Mouse (Mus musculus) midbrain, embryonic 14.5 days (tissue): ENCODE measurements around the gene Xaf1. TPM values are rescaled to one million over a fixed set of nuclear protein-coding genes. Genes with fewer than 3 reads are reported as not detected.

Experiments
- ATAC-seq: fragments of 200-750 bp; cut with Nextera tagmentation; 2 replicates; pipeline ENCODE4 v1.8.0; 2017; ENCODE audit warnings: moderate number of reproducible peaks, moderate library complexity; ENCODE audit not compliant: low FRiP score, low TSS enrichment
- DNase-seq: peaks from one replicate; pipeline ENCODE4 v3.0.0-alpha.2; 2015
- H3K27ac ChIP-seq: fragments of 300-500 bp; sonication (generic); replicated peaks from 2 replicates; pipeline ENCODE4 v1.5.1; 2014; ENCODE audit warnings: mild to moderate bottlenecking, low read depth, low read length, moderate library complexity
- H3K27me3 ChIP-seq: fragments of 300-500 bp; sonication (generic); 2 replicates; pipeline ENCODE4 v1.6.1; 2014; ENCODE audit warnings: low read length, control low read depth, mixed read lengths; ENCODE audit not compliant: control insufficient read depth, insufficient read depth
- H3K36me3 ChIP-seq: fragments of 300-500 bp; sonication (generic); 2 replicates; pipeline ENCODE4 v1.6.1; 2014; ENCODE audit warnings: low read length, control low read depth; ENCODE audit not compliant: control insufficient read depth, insufficient read depth
- H3K4me1 ChIP-seq: fragments of 300-500 bp; sonication (generic); 2 replicates; pipeline ENCODE4 v1.6.1; 2014; ENCODE audit warnings: mild to moderate bottlenecking, antibody characterized with exemption, low read length, control low read depth; ENCODE audit not compliant: control insufficient read depth, insufficient read depth
- H3K4me2 ChIP-seq: fragments of 300-500 bp; sonication (generic); 2 replicates; pipeline ENCODE4 v1.6.1; 2014; ENCODE audit warnings: mild to moderate bottlenecking, low read length, moderate library complexity
- H3K4me3 ChIP-seq: fragments of 300-500 bp; sonication (generic); replicated peaks from 2 replicates; pipeline ENCODE4 v1.5.1; 2014; ENCODE audit warnings: low read depth, low read length
- H3K9ac ChIP-seq: fragments of 300-500 bp; sonication (generic); replicated peaks from 2 replicates; pipeline ENCODE4 v1.6.1; 2014; ENCODE audit warnings: mild to moderate bottlenecking, low read length, moderate library complexity
- H3K9me3 ChIP-seq: fragments of 300-500 bp; sonication (generic); 2 replicates; pipeline ENCODE4 v1.6.1; 2016; ENCODE audit warnings: low read length, control low read depth, mixed read lengths; ENCODE audit not compliant: control insufficient read depth
- WGBS: fragments of 180-500 bp; shearing (Covaris S2); extraction: QIAGEN DNeasy Blood & Tissue Kit; methylation state at CpG from one replicate; pipeline ENCODE4 v1.1.7; 2014; 5-methylcytosine and 5-hydroxymethylcytosine counted together
- polyA plus RNA-seq: library from polyadenylated mRNA; unstranded; fragments of >200 nt; fragmentation: Nextera tagmentation; extraction: Ambion mirVana; gene quantifications from 2 replicates; pipeline ENCODE4 v1.2.1, GENCODE M21; 2014

Gene Xaf1
- polyA plus RNA-seq, 1 experiment from 2014 or later, result 3.3 TPM

DNA sequence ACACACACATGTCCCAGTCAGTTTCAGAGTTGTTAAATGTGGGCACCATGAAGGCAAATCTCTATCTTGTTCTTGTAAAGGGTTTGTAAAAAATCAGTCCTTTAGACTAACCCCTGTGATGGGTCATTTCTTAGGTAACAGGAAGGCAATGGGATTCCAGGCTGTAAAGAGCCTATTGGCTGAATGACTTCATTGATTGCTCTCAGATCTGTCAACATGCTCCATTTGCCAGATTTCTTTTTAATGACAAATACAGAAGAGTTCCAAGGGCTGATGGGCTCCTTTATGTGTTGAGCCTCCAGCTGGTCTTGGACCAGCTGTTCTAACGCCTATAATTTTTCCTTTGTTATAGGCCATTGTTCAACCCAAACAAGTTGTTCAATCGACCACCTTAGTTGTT, 8.3 kb upstream of the Xaf1 start:
- no peaks in the 10 kb centered on the region for H3K36me3 ChIP-seq
- H3K27me3 ChIP-seq, result no peaks in the 10 kb centered on the region
- H3K9me3 ChIP-seq, result no peaks in the 10 kb centered on the region
- no peak overlapping the region for H3K27ac ChIP-seq
- no peak for DNase-seq
- H3K4me2 ChIP-seq, result no peak overlapping the region
- no peak overlapping the region for H3K4me3 ChIP-seq
- 85% methylated on average over 2 of the region's 2 CpGs for WGBS
- no peaks in the 10 kb centered on the region for H3K4me1 ChIP-seq
- no peak for ATAC-seq
- no peak overlapping the region for H3K9ac ChIP-seq

DNA sequence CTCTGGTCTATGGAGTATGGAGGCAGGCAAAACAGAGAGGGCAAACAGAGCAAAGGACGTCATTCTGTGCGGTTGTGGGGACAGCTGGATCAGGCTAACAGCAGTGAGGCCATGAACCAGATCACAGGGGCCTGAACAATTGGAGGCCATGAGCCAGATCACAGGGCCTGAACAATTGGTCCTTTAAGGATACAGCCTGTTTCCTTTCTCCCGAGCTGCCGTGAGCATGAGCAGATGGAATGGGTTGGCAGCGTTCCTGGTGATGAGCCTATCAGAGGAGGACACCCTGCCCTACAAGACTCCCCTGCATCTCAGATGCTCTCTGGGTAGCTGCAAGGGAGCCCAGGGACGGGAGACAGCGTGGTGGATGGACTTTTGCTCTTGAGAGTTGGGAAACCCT, 801 bp downstream of the Xaf1 start:
- 76% methylated on average over 7 of the region's 7 CpGs for WGBS
- no peak overlapping the region for H3K4me2 ChIP-seq
- DNase-seq (no peak), ATAC-seq (no peak)
- no peaks in the 10 kb centered on the region for H3K27me3 ChIP-seq
- H3K9ac ChIP-seq, result no peak overlapping the region
- no peak overlapping the region for H3K27ac ChIP-seq
- no peaks in the 10 kb centered on the region for H3K9me3 ChIP-seq
- no peaks in the 10 kb centered on the region for H3K36me3 ChIP-seq
- H3K4me3 ChIP-seq, result no peak overlapping the region
- H3K4me1 ChIP-seq, result no peaks in the 10 kb centered on the region

DNA sequence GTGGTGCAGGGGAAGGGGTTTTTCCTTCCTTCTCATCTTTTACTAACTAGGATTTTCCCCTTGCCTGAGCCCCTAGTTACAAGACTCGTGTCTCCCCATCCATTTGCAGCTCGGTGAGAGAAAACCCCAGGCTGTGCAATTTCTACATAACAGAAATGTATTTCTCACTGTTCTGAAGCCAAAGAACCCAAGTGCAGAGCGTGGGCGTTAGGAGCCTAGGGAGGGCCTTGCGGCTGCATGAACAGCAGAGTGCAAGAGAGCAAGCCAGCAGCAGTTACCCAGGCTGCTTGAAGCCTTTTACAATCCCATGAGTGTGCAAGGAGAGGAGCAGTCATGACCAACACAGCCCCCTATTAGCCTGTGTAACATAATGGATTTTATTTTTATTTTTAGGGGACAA, 6.0 kb downstream of the Xaf1 start:
- Histone ChIP-seq H3K36me3 (no peaks in the 10 kb centered on the region), H3K27ac (no peak overlapping the region), H3K4me1 (no peaks in the 10 kb centered on the region), H3K9ac (no peak overlapping the region), H3K9me3 (no peaks in the 10 kb centered on the region), H3K27me3 (no peaks in the 10 kb centered on the region), H3K4me2 (no peak overlapping the region), H3K4me3 (no peak overlapping the region)
- DNase-seq (no peak), ATAC-seq (no peak)
- 87% methylated on average over 5 of the region's 5 CpGs for WGBS

DNA sequence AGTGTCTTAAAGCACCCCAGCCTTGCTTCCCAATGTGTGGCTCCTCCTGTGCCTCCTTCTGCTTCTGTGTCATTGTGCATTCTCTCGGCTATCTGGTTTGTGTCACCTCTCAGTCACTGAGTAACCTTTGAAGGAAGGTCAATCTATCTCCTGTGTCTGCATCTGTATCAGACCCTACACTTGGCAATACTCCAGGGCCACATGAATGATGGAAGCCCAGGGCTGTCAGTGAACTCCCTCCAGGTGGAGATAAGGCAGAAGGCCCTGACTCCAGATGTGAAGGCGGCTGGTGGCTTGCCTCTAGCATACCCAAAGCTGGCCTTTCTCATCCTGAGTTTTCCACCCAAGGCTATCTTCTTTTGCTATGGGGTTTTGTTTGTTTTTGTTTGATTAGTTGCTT, 7.6 kb downstream of the Xaf1 start:
- Histone ChIP-seq H3K27me3 (peaks cover 5% of the 10 kb centered on the region; the same call in 1 of the 2 replicates), H3K4me3 (no peak overlapping the region), H3K27ac (no peak overlapping the region), H3K4me1 (no peaks in the 10 kb centered on the region), H3K9me3 (no peaks in the 10 kb centered on the region), H3K9ac (no peak overlapping the region), H3K4me2 (no peak overlapping the region), H3K36me3 (no peaks in the 10 kb centered on the region)
- ATAC-seq (no peak), DNase-seq (no peak)
- WGBS, result 77% methylated on average over 2 of the region's 2 CpGs

DNA sequence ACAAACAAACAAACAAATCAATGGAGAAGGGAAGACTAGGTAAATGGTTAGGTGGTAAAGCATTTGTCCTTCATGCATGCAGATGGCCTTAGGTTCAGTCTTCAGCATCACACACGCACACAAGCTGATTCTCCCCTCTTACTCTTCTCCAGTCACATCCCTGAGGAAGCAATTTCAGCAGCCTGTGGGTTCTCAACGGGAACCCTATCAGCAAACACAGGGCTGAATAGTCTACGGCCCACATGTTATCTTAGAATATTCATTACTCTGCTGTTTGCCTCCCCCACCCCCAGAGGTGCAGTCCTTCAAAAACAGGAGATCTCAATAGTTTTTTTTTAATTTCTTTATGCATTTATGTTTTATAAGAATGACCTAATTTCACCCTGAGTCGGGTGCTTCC, 9.1 kb downstream of the Xaf1 start:
- H3K9me3 ChIP-seq, result no peaks in the 10 kb centered on the region
- H3K27me3 ChIP-seq, result peaks cover 13% of the 10 kb centered on the region; the same call in 1 of the 2 replicates
- no peak overlapping the region for H3K27ac ChIP-seq
- ATAC-seq, result no peak
- no peak overlapping the region for H3K4me3 ChIP-seq
- H3K4me1 ChIP-seq, result no peaks in the 10 kb centered on the region
- no peak for DNase-seq
- H3K4me2 ChIP-seq, result no peak overlapping the region
- no peaks in the 10 kb centered on the region for H3K36me3 ChIP-seq
- WGBS, result 85% methylated on average over 4 of the region's 4 CpGs
- no peak overlapping the region for H3K9ac ChIP-seq

DNA sequence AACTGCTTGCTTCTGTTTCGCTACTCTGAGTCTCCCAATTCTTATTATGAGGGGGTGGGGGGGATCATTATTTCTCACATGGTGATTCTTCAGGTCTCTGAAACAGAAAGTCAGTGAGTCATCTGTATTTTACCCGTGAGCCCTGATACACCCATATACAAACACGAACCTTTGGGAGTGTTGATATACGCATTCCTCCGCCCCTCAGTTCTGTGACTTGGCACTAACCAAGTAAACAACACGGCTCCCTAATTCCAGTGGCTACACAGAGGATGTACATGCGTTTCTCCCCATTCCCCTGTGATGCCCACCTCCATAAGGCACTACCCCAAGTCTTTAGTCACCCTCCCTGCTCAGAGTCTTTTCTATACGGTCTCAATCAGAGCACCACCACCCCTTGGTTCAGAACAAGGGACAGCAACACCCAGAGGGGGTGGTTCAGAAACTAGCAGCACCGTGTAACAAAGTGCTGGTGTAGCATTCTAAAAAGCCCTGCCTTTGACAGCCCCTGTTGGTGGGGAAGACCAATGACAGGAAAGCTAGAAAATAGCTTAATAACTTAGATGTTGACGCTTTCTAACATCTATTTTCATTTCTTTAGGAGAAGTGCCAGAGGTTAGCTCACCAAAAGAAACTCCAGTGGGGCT, 10.0 kb downstream of the Xaf1 start:
- DNase-seq, result no peak
- no peak overlapping the region for H3K4me3 ChIP-seq
- 88% methylated on average over 10 of the region's 10 CpGs for WGBS
- H3K9me3 ChIP-seq, result no peaks in the 10 kb centered on the region
- no peak for ATAC-seq
- H3K4me1 ChIP-seq, result no peaks in the 10 kb centered on the region
- peaks cover 13% of the 10 kb centered on the region; the same call in 1 of the 2 replicates for H3K27me3 ChIP-seq
- H3K27ac ChIP-seq, result no peak overlapping the region
- no peaks in the 10 kb centered on the region for H3K36me3 ChIP-seq
- no peak overlapping the region for H3K9ac ChIP-seq
- no peak overlapping the region for H3K4me2 ChIP-seq

DNA sequence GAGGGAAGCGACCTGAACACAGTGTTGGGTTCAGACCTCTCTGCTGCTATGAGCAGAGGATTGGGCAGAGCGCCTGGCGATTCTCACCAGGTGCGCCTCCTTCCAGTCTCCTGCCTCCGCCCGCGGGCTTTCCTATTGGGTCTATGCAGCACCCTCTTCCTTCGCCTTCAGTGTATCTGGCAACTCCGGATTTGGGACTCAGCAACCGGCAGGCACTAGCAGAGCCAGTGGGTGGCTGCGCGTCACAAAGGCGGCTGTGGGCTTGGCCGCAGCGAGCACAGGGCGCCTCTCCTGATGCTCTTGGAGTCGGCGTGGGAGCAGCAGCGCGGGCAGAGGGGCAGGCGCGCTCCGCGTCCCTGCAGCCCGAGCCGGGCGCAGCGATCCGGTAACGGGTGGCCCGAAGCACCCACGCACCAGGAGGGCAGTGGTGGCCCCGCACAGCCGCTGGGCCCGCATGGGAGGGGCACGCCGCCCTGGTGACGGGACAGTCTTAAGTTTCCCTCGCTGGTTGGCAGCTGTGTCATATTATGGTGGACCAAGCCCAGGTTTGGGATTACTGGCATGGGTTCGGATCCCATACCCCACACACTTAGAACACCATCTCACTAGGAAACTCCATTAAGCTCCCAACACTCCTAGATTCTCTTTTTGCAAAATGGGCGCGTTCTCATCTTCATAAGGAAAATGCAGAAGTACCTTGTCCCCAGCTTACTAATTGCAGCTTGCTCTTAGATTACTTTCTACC, 12.9 kb downstream of the Xaf1 start, which contains the start of gene Fbxo39:
Gene Fbxo39, plus strand, starts transcription at position 294 of the 745 bp plus-strand sequence.
- H3K9me3 ChIP-seq, result no peaks in the 10 kb centered on the region
- peaks cover 13% of the 10 kb centered on the region; the same call in 1 of the 2 replicates for H3K27me3 ChIP-seq
- ATAC-seq (no peak), DNase-seq (peak; percentile 35)
- H3K4me2 ChIP-seq, result peak within 1 kb of the TSS; percentile 52
- H3K9ac ChIP-seq, result peak within 1 kb of the TSS; percentile 40; the same call in 1 of the 2 replicates
- WGBS, result 11% methylated on average over 42 of the region's 42 CpGs
- H3K4me1 ChIP-seq, result no peaks in the 10 kb centered on the region
- no peaks in the 10 kb centered on the region for H3K36me3 ChIP-seq
- peak within 1 kb of the TSS; percentile 25 for H3K4me3 ChIP-seq
- no peak within 1 kb of the TSS for H3K27ac ChIP-seq

DNA sequence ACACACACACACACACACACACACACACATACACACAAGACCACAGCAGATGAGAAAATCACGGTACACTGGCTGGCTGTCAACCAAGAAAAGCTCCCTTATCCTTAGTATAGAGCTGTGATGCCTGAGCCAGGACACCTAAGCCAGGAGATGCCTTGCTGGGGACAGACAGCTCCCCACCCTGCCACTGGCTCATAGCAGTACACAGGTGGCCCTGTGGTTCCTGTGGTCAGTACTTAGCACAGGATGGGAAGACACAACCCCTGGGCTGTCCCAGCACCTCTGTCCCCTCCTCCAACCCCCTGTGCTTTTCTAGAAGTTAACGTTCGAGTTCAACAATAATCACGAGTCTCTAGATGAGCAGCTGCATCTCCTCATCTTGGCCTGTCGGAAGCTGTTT, 16.6 kb downstream of the Xaf1 start:
- H3K9ac ChIP-seq, result no peak overlapping the region
- H3K27me3 ChIP-seq, result peaks cover 13% of the 10 kb centered on the region; the same call in 1 of the 2 replicates
- no peaks in the 10 kb centered on the region for H3K36me3 ChIP-seq
- ATAC-seq (no peak), DNase-seq (no peak)
- no peaks in the 10 kb centered on the region for H3K4me1 ChIP-seq
- H3K27ac ChIP-seq, result no peak overlapping the region
- WGBS, result 86% methylated on average over 5 of the region's 5 CpGs
- H3K9me3 ChIP-seq, result no peaks in the 10 kb centered on the region
- H3K4me2 ChIP-seq, result no peak overlapping the region
- no peak overlapping the region for H3K4me3 ChIP-seq

DNA sequence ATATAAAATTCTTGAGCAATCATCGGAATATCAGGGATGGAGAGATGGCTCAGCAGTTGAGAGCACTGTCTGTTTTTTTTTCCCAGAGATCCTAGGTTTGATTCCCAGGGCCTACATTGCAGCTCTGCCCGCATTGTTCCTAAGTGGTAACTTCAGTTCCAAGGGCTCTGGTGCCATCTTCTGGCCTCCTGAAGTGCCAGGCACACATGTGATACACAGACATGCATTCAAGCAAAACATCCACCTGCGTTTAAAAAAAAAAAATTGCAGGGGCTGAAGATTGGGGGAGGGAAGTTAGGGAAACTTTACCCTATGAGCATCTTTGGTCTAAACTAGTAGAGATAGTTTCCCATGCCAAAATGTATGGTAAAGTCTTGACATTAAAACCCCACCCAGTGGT, 23.0 kb downstream of the Xaf1 start:
- Histone ChIP-seq H3K27me3 (no peaks in the 10 kb centered on the region), H3K9ac (no peak overlapping the region), H3K4me1 (no peaks in the 10 kb centered on the region), H3K4me3 (no peak overlapping the region), H3K9me3 (no peaks in the 10 kb centered on the region), H3K27ac (no peak overlapping the region), H3K36me3 (no peaks in the 10 kb centered on the region), H3K4me2 (no peak overlapping the region)
- WGBS, result 71% methylated on average over 3 of the region's 3 CpGs
- DNase-seq (no peak), ATAC-seq (no peak)
